Mouse (Mus musculus): Measurements from ENCODE around the gene Kif18b.
A peak's percentile ranks its signal among the peaks of the same experiment; 100 is the strongest.

Kif18b gene

DNA sequence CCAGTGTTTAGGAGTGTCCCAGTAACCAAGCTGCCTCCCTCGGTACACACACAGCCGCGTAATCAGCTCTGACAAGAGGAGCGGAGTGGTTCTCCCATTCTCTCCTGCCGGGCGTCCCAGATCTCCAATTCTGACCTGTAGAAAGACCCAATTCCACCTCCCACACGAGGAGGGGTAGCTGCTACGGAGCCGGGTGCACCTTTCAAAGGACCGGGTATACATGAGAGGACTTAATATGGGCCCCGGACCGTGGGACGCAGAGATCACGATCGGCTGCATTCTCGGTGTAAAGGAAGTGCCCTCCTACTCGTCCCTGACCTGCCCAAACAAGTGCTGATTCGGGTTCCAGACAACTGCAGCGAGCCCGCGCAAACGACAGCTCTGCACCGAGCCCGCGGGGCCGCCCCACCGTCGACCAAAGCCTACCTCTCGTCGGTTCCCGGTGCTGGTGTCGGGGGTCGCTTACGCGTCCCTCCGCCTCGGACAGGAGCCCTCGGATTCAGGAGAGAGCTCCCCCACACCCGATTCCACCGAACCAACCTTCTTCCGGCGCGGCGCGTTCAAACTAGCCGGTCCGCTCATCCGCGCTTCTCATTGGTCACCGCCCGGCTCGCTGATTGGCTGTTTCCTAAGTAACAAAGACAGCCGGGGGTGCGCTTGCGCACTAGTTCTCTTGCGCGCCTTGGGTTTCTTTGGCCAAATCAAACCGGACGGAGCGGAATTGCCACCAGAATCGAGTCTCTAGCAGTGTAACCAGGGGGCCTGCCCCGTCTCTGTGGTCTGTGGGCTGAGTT lies at the start of gene Kif18b:
TSS of gene Kif18b (minus strand) at position 568 of the 794 bp plus-strand sequence.
- peak; percentile 91 to 95 for DNase-seq

DNA sequence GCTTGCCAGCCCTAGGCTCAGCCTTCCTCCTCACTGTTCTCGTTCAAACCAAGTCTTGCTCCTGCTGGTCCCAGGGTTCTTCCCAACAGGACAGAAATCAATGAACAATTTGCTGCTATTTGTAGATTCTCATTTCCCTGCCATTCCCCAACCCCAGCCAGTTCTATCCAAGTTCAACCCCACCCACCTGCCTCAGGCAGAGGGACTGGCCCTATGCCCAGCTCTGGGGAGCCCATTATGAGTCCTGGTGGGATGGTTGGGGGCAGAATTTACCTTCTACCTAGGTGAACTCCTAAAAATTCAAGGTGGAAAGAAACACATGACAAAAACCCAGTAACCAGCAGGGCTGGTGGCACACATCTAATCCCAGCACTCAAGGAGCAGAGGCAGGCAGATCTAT lies 47.4 kb upstream of the Kif18b start:
- no peak for DNase-seq

DNA sequence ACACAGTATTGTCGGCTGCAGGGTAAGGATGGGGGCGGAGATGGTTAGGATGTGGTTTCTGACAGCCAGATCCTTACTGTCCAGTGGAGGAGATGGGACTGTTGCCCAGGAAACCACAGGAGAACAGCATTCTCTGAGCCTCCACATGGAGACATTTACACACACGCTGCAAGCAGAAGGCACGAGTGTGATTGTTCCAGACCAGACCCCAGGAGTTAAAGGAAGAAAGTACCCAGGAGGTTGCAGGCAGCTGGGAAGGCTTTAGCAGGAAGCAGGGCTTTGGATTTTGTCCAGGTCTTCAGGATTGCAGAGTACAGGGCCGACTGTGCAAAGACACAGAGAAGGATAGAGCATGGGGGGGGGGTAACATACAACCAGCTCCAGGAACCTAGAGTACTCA lies 46.7 kb upstream of the Kif18b start:
- peak; percentile 29 to 46 for DNase-seq

DNA sequence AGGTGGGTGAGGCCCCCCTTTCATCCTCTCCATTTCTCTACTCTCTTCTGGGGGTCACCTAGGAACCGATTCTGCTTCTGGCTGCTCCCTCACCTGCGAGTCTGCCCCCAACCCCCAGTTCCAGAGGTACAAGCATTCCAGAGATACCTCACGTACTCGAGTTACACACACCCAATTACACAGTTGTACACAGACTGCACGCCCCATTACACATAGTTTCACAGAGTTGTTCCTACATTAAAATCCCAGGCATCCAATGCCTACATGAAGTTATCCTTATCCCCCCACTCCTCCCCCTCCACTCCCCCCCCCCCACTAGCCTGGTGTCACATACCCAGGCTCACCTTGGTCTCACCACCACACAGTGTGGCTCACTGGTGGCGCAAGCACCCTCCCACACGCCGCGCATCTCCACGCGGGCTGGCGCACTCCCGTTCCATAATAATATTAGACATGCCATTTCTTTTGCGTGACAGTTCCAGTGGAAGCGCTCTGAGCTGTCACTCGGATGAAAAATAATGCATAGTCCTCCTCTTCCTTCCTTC lies 39.7 kb upstream of the Kif18b start:
- no peak for DNase-seq

GRCm38 (mm10) chr11:102963855-102964546 lies 39.1 kb upstream of the Kif18b start:
- DNase-seq = peak in 1 of 2 experiments; percentile 30

GRCm38 (mm10) chr11:102963246-102963854 lies 38.4 kb upstream of the Kif18b start:
- DNase-seq = no peak

DNA sequence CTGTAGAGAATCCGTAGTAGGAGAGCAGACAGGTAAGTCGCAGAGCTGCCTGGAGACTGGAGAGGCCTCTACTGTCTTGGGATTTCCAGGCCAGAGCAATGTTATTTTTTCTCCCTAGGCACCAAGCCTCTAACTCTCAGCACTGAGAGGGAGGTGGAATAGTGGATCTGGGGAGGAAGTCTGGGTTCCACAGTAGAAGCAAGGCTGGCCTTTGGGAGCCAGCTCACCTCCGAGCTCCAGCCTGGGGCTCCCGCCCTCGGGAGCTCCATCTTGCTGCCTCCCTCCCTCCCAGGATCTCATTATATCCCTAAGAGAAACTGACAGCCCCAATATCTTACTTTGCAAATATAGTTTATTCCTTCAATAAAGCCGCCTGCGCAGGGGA lies 37.9 kb upstream of the Kif18b start:
- no peak for DNase-seq

- no peak for DNase-seq
Observed at GRCm38 (mm10) chr11:102961082-102961481, 36.2 kb upstream of the Kif18b start.

GRCm38 (mm10) chr11:102958870-102959269 lies 33.9 kb upstream of the Kif18b start:
- no peak for DNase-seq

GRCm38 (mm10) chr11:102958431-102958830 lies 33.5 kb upstream of the Kif18b start:
- DNase-seq = no peak

DNA sequence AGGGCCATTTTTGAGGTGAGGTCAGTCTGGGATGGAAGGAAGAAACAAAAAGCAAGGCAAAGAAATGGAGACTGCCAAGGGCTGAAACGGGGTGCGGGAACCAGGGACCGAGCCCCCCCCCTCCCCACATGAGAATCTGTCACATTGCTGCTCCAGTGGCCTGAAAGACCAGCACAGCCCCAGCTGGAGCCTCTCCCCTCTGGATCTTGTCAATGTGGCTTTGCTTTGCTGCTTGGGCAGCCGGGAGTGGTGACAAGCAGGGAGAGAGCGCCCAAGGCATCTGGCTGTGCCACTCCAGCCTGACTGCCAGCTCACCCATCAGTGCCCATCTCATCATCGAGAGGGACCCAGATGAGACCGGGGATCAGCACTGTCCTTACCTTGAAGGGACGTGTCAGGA lies 32.8 kb upstream of the Kif18b start:
- no peak for DNase-seq

DNA sequence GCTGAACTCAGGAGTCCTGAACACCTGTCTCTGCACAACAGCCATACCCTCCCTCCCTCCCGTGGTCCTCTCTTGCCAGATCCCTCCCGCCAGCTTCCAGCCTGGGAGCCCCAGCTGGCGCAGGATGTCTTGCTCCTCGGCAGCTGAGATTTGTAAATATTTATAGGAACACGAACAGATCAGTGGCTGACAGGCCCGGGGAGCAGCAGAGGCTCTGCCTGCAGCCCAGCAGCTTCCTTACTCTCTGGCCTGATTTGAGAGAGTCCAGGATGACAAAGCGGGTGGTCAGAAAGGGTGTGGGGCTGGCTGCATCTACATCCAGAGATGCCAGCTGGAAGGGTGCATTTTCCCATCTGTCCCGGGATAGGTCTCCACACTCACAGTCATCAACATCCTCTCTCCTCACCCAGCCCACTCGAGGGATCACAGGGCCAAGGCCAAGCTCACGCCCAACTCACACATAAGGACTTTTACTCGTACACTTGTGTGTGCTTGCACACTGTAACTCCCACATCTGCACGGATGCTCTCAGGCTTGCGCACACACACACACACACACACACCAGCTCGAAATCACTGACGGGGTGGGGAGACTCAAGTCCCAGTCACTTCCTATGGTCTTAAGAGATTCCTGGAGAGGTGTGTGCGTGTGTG lies 32.2 kb upstream of the Kif18b start:
- no peak for DNase-seq

DNA sequence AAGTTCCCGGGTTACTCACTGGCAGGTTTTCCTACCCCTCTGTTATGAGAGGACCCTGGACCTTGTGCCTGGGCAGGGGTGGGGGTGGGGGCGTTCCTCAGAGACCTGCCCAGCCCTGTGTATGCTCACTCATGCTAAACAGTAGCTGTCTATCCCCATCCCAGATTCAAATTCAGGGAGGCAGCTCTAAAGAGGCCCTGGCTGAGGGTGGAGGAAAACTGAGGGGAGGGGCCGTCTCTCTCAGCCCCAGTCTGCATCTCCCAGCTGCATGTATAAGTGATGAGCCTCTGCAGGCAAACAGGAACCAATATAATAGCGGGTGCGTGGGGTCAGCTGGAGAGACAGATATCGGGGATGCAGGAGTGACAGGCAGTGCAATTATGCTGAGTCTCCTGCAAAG lies 28.0 kb upstream of the Kif18b start:
- no peak for DNase-seq

DNA sequence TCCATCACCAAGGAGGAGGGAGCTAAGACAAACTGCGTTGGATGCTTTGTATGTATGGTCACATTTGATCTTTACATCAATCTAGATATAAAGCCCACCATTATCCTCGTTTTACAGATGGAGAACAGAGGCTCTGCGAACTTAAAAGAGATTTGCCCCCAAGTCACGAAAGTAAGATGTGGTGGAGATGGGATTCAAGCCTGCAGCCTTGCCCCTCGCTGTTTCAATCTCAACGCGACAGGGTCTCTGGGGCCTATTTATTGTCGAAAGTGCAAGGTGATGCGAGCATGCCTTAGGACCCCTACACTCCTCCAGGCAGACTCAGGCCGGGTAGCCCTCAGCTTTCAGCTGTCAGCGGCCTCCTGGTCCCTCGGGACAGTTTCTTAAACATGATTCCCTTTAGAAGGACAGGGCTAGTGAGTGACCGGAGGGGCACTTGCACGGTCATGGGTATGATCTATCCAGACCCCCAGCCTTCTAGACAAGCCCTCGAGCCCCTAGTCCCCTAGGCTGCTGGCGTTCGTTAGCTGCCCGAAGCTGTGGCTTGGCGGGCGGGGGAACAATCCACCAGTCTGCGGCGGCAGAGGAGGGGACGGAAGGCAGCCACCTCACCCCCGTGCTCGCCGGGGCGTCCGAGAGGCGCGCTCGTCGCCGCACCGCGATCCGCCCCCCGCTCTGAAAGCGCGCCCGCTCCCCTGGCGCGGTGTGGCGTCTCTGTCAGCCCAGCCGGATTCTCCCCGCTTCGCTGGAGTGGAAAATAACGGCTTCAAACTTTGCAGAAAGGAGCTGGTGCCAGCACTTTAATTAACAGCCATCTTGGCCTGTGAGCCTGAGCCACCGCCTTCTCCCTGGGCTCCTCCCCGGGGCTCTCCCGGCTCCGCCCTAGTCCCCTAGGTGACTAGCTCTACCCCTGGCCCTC lies 23.4 kb upstream of the Kif18b start:
- DNase-seq = peak; percentile 29 to 44

DNA sequence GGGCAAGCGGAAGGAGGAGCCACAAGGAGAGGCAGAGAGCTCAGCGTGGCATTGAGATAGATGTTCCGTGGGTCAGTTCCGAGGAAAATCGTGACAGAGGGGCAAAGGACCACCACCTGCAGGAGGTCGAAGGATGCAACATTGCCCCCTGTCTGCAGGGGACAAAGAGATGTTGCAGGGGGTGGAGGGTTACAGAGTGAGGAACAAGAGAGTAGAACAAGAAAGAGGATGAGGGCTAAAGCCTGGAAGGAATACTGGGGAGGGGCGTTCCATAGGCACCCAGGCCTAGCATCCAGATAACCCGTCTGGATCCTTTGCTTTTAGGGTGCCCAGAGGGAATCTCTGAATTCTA lies 22.0 kb upstream of the Kif18b start:
- DNase-seq = no peak

GRCm38 (mm10) chr11:102946265-102946991 lies 21.5 kb upstream of the Kif18b start, which contains the start of gene C1ql1:
C1ql1 (minus strand) TSS chr11:102946688.
- DNase-seq = peak; percentile 53 to 78

GRCm38 (mm10) chr11:102945306-102946264 lies 20.7 kb upstream of the Kif18b start:
- DNase-seq = no peak

DNA sequence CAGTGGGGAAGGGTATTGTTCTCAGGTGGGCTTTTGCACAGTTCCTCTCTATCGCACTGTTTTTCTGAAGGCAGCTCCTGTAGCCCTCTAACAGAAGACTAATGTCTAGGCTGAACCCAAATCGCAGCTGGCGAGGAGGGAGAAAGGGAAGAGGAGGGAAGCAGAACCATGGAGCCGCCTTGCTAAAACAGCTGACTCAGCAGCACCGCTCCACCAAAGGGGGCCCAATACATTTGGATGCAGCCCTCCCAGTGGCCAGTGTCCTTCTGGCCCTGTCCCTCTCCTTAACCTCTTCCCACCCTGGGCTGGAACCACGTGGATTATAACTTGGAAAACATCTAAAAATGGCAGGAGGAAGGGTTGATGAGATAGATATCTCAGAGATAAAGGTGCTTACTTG lies 16.3 kb upstream of the Kif18b start:
- DNase-seq = no peak

DNA sequence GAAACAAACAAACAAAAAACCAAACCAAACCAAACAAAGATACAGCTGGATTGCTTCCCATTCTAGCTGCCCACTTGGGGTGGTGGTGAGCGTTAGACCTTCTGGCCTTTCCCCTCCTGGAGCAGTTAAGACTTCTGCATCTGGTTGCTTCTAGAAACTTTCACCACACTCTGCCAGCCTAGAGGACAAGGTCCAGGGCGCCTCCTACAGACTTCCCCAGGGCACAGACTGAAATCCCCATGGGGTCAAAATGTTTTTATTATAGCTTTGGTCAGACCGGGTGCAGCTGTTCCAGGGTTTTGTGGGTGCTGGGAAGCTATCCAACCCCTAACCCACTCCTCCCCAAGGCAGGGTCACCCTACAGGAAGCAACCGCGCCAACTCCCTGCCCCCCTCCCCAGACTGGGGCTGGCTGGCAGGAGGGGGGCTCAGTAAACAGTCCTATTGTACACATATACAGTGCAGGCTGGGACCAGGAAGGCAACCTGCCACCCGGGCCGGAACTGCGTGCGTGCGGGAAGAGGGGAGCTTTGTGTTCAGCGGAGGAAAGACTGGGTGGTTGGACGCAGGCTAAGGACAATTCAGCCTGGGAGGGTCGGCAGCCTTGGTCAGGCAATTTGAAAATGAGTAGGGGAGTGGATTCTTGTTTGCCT lies 14.2 kb upstream of the Kif18b start:
- DNase-seq = no peak

Data from cerebellum, postnatal 25 days (tissue).